Mouse (Mus musculus): ENCODE measurements around the gene Ephb3. TPM values are rescaled to one million over a fixed set of nuclear protein-coding genes. Genes with fewer than 3 reads are reported as not detected.
A peak's percentile ranks its signal among the peaks of the same experiment; 100 is the strongest.

Ephb3 gene
- polyA plus RNA-seq, 1 experiment: not detected

GRCm38 (mm10) chr16:21247037-21247432 lies 42.5 kb downstream of the Ephb3 start:
- peaks cover 29% of the 10 kb centered on the region for H3K4me1 ChIP-seq (ENCODE audit: control insufficient read depth, insufficient read depth, low read length)
- no peak for TF ChIP-seq POLR2A (IDR thresholded peaks at IDR 0.05; ENCODE audit: insufficient read depth, low read depth, low read length)
- no peak for TF ChIP-seq CTCF (IDR thresholded peaks at IDR 0.05; ENCODE audit: insufficient read depth, low read depth, low read length)
- no peak overlapping the region for H3K27ac ChIP-seq (ENCODE audit: insufficient read depth, low read depth, low read length)
- H3K4me3 ChIP-seq (ENCODE audit: insufficient read depth, low read depth, low read length): no peak overlapping the region
- 70% methylated on average over 4 of the region's 4 CpGs for WGBS

- Histone ChIP-seq H3K4me1 (ENCODE audit: control insufficient read depth, insufficient read depth, low read length) (peaks cover 29% of the 10 kb centered on the region), H3K27ac (ENCODE audit: insufficient read depth, low read depth, low read length) (no peak overlapping the region), H3K4me3 (ENCODE audit: insufficient read depth, low read depth, low read length) (peak overlapping the region; percentile 10)
- 24% methylated on average over 38 of the region's 38 CpGs for WGBS
- no peak for TF ChIP-seq CTCF (IDR thresholded peaks at IDR 0.05; ENCODE audit: insufficient read depth, low read depth, low read length)
- TF ChIP-seq POLR2A (IDR thresholded peaks at IDR 0.05; ENCODE audit: insufficient read depth, low read depth, low read length): no peak
Observed at GRCm38 (mm10) chr16:21247871-21248712, 43.5 kb downstream of the Ephb3 start.

GRCm38 (mm10) chr16:21248713-21249531 lies 44.4 kb downstream of the Ephb3 start:
- H3K4me3 ChIP-seq (ENCODE audit: insufficient read depth, low read depth, low read length): peak overlapping the region; percentile 10
- no peak overlapping the region for H3K27ac ChIP-seq (ENCODE audit: insufficient read depth, low read depth, low read length)
- peaks cover 25% of the 10 kb centered on the region for H3K4me1 ChIP-seq (ENCODE audit: control insufficient read depth, insufficient read depth, low read length)
- 17% methylated on average over 39 of the region's 39 CpGs for WGBS
- no peak for TF ChIP-seq CTCF (IDR thresholded peaks at IDR 0.05; ENCODE audit: insufficient read depth, low read depth, low read length)
- no peak for TF ChIP-seq POLR2A (IDR thresholded peaks at IDR 0.05; ENCODE audit: insufficient read depth, low read depth, low read length)

- Histone ChIP-seq H3K4me3 (ENCODE audit: insufficient read depth, low read depth, low read length) (no peak overlapping the region), H3K4me1 (ENCODE audit: control insufficient read depth, insufficient read depth, low read length) (peaks cover 13% of the 10 kb centered on the region), H3K27ac (ENCODE audit: insufficient read depth, low read depth, low read length) (no peak overlapping the region)
- TF ChIP-seq POLR2A (IDR thresholded peaks at IDR 0.05; ENCODE audit: insufficient read depth, low read depth, low read length) (no peak), CTCF (IDR thresholded peaks at IDR 0.05; ENCODE audit: insufficient read depth, low read depth, low read length) (no peak)
- WGBS: 73% methylated on average over 11 of the region's 11 CpGs
Observed at GRCm38 (mm10) chr16:21252401-21252955, 47.9 kb downstream of the Ephb3 start.

GRCm38 (mm10) chr16:21255574-21256304 lies 51.2 kb downstream of the Ephb3 start:
- 93% methylated on average over 11 of the region's 11 CpGs for WGBS
- H3K4me3 ChIP-seq (ENCODE audit: insufficient read depth, low read depth, low read length): no peak overlapping the region
- no peak overlapping the region for H3K27ac ChIP-seq (ENCODE audit: insufficient read depth, low read depth, low read length)
- no peaks in the 10 kb centered on the region for H3K4me1 ChIP-seq (ENCODE audit: control insufficient read depth, insufficient read depth, low read length)
- TF ChIP-seq CTCF (IDR thresholded peaks at IDR 0.05; ENCODE audit: insufficient read depth, low read depth, low read length) (no peak), POLR2A (IDR thresholded peaks at IDR 0.05; ENCODE audit: insufficient read depth, low read depth, low read length) (no peak)

- H3K27ac ChIP-seq (ENCODE audit: insufficient read depth, low read depth, low read length): no peak overlapping the region
- WGBS: 95% methylated on average over 12 of the region's 12 CpGs
- TF ChIP-seq CTCF (IDR thresholded peaks at IDR 0.05; ENCODE audit: insufficient read depth, low read depth, low read length): no peak
- no peak for TF ChIP-seq POLR2A (IDR thresholded peaks at IDR 0.05; ENCODE audit: insufficient read depth, low read depth, low read length)
- no peaks in the 10 kb centered on the region for H3K4me1 ChIP-seq (ENCODE audit: control insufficient read depth, insufficient read depth, low read length)
- no peak overlapping the region for H3K4me3 ChIP-seq (ENCODE audit: insufficient read depth, low read depth, low read length)
Observed at GRCm38 (mm10) chr16:21256514-21257305, 52.2 kb downstream of the Ephb3 start.

GRCm38 (mm10) chr16:21265417-21265816 lies 60.9 kb downstream of the Ephb3 start:
- Histone ChIP-seq H3K4me3 (ENCODE audit: insufficient read depth, low read depth, low read length) (no peak overlapping the region), H3K4me1 (ENCODE audit: control insufficient read depth, insufficient read depth, low read length) (0 out of 2 replicates have a peak, but pooled peaks cover 3% of the 10 kb centered on the region), H3K27ac (ENCODE audit: insufficient read depth, low read depth, low read length) (no peak overlapping the region)
- TF ChIP-seq POLR2A (IDR thresholded peaks at IDR 0.05; ENCODE audit: insufficient read depth, low read depth, low read length): no peak
- no peak for TF ChIP-seq CTCF (IDR thresholded peaks at IDR 0.05; ENCODE audit: insufficient read depth, low read depth, low read length)
- WGBS: 89% methylated on average over 7 of the region's 7 CpGs

- TF ChIP-seq CTCF (IDR thresholded peaks at IDR 0.05; ENCODE audit: insufficient read depth, low read depth, low read length): no peak
- no peak for TF ChIP-seq POLR2A (IDR thresholded peaks at IDR 0.05; ENCODE audit: insufficient read depth, low read depth, low read length)
- H3K4me1 ChIP-seq (ENCODE audit: control insufficient read depth, insufficient read depth, low read length): peaks cover 8% of the 10 kb centered on the region; the same call in 1 of the 2 replicates
- WGBS: 81% methylated on average over 8 of the region's 8 CpGs
- no peak overlapping the region for H3K4me3 ChIP-seq (ENCODE audit: insufficient read depth, low read depth, low read length)
- no peak overlapping the region for H3K27ac ChIP-seq (ENCODE audit: insufficient read depth, low read depth, low read length)
Observed at GRCm38 (mm10) chr16:21269775-21270174, 65.2 kb downstream of the Ephb3 start.
